Mouse (Mus musculus): ENCODE measurements around the gene Tmprss11d. TPM values are rescaled to one million over a fixed set of nuclear protein-coding genes. Genes with fewer than 3 reads are reported as not detected.

Gene Tmprss11d
- 0.12 TPM for polyA plus RNA-seq (2017; shearing (Covaris generic))

GRCm38 (mm10) chr5:86373320-86373719 lies at the start of gene Tmprss11d:
Gene Tmprss11d, minus strand, starts transcription at chr5:86373420.

GRCm38 (mm10) chr5:86289208-86289607 lies 84.0 kb downstream of the Tmprss11d start, which contains the start of gene Tmprss11c:
Gene Tmprss11c, minus strand, starts transcription at chr5:86289308.

Other genes starting within 250 kb of the Tmprss11d start
- gene Uba6, start 200.6 kb downstream of the Tmprss11d start, polyA plus RNA-seq (2017; shearing (Covaris generic)), result 26.6 TPM
- not detected for gene Gnrhr, start 175.5 kb downstream of the Tmprss11d start, polyA plus RNA-seq (2017; shearing (Covaris generic))
- not detected for gene Tmprss11c, start 84.1 kb downstream of the Tmprss11d start, polyA plus RNA-seq (2017; shearing (Covaris generic))
- gene Tmprss11a, start 95.6 kb upstream of the Tmprss11d start, polyA plus RNA-seq (2017; shearing (Covaris generic)), result 0.15 TPM
- not detected for gene Tmprss11g, start 145.2 kb upstream of the Tmprss11d start, polyA plus RNA-seq (2017; shearing (Covaris generic))

Data from CD4-positive, CD25-positive, alpha-beta regulatory T cell, adult 9 weeks (primary cell).